Mouse (Mus musculus) thymus, postnatal 0 days (tissue): Measurements from ENCODE around the gene Cyp2a5. TPM values are rescaled to one million over a fixed set of nuclear protein-coding genes. Genes with fewer than 3 reads are reported as not detected.
"Not testable (repeated sequence)": the region's sequence is repeated elsewhere in the genome, so short reads cannot be mapped to it uniquely, and the experiment has no call there.

Experiments used
- DNase-seq: peaks from one replicate; pipeline ENCODE4 v3.0.0-alpha.2; 2015; ENCODE audit warnings: low spot score
- polyA plus RNA-seq: library from polyadenylated mRNA; unstranded; fragments of >200 nt; fragmentation: Nextera tagmentation; extraction: Ambion mirVana; gene quantifications from 2 replicates; pipeline ENCODE4 v1.2.1, GENCODE M21; 2015

Gene Cyp2a5
- 2.3 and 3.0 TPM in 2 replicates for polyA plus RNA-seq

DNA sequence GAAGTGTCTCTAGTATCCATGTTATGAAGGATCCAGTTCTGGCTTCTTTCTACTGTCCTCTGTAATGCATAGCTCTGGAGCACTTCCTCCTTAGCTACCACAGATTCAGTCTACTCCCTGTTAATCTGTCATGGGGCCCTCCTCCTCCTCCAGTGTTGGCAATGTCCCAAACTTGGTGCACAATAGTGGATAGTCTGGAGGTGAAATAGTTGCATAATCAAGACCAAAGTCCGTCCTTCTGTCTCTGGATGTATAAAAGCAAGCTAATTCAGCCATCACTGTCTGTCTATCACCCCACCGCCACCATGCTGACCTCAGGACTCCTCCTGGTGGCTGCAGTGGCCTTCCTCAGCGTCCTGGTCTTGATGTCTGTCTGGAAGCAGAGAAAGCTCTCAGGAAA is at the start of gene Cyp2a5:
Gene Cyp2a5, plus strand, starts transcription at position 247 of the 400 bp plus-strand sequence.
- not testable (repeated sequence) for DNase-seq

DNA sequence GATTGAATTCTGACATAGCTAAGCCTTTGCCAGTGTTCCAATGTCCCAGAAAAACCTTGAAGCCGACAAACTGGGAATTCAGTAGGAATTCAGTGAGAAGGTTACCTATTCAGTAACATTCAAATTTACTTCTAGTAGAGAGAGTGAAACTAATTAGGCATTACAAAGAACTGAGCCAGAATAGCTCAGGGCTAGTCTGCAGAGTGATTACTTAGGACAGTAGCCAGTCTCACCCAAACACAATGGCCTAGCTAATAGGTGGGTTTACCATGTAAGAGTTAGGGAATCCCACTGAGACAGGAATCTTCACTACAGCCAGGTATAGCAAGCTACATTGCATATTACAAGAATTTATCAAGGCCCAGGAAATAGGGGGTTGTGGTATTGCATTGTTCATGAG is 49.1 kb upstream of the Cyp2a5 start:
- DNase-seq = not testable (repeated sequence)

DNA sequence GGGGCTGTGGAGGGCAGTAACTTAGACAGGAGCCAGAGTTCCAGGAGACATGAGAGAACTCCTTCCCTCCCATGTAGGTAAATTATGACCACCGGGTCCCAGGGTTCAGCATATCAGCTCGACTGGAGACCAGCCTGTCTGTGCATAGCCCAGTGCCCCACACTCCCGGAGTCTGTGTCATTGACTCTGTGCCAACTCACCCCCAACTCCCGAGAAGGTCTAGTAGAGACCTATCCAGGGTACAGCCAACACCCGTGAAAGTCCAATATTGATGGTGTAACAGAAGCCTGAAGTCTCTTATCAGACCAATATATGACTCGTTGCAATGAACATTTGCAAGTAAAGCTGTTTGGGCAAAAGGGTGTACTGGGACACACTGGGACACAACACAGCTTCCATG is 45.1 kb upstream of the Cyp2a5 start:
- DNase-seq = no peak

DNA sequence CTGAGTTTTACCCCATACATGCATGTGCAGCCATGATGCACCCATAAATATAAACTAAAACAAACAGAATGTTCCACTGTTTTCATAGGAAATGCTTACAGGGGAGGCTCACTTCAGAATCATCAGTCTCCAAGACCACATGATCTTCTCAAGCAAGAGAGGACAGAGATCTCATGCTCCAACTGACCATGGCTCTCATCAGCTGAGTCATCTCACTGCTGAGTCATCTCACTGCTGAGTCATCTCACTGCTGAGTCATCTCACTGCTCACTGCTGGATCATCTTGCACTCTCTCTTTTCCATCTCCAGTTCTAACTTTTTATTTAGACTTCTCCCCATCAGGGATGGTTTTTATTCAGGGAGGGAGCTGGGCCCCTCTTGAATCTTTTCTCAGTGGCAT is 35.0 kb upstream of the Cyp2a5 start:
- no peak for DNase-seq

DNA sequence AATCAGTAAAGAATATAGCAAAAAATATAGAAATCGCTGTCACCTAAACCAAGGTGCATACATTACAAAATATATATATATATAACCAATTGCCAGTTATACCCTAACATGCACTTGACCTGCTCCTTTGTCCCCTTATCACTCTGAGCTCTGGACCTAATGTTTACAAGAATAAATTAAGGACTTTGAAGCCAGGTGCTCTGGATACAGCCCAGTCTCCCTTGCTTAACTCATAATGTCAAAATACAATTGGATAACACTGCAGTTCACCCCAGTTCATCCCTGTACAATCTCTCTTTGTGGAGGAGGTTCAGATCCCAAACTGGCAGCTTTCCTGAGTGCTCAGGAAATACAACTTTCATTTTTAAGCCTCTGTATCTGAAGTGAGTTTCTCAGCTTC is 34.1 kb upstream of the Cyp2a5 start:
- no peak for DNase-seq

DNA sequence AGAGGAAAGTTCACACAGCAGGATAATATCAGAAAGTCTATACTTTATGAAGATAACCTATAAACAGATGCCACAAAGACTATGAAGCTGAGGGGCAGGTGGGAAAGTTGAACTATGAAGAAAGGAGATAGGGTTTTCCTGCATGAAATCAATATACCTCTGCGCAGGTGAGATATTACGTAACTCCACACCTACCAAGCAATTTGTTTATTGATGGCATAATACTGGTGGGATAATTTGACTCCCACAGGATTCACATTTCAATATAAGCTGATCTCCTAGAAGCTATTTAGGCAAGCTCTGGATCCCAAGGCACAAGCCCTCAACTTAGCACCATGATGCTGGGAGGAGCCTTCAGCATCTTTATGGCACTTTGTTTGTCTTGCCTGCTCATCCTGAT is 26.5 kb upstream of the Cyp2a5 start, which contains the start of gene Cyp2g1:
Gene Cyp2g1, plus strand, starts transcription at position 301 of the 400 bp plus-strand sequence.
- no peak for DNase-seq

DNA sequence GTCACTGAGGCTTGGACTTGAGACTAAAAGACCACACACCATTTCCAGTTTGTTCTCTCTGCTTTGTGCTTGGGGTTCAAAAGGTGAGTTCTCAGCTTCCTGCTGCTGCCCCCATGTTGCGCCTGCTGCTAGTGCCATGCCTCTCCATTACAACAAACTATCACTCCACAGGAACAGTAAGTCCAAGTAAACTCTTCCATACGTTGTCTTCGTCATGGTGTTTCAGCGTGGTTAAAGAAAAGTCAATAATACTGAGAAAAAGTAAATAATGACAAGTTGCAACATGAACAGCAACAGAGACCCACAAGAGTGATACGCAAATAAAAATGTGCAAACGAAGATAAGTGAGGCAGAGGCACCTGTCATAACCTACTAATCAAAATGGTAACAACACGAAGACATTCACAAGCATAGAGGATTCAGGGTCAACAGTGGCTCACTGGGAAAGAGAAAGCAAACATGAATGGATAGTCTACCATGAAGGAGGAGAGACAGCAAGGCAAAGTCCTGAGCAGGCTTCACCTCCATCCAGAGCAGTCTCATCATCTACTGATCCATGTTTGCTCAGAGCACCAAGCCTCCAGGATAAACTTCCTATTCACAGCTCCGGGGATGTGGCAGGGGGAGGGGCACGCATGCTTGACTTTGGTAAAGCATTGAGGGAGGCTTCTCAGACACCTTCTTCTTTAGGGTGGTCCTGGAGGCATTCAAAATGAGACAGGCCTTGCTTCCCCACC is 3.4 kb upstream of the Cyp2a5 start:
- not testable (repeated sequence) for DNase-seq

DNA sequence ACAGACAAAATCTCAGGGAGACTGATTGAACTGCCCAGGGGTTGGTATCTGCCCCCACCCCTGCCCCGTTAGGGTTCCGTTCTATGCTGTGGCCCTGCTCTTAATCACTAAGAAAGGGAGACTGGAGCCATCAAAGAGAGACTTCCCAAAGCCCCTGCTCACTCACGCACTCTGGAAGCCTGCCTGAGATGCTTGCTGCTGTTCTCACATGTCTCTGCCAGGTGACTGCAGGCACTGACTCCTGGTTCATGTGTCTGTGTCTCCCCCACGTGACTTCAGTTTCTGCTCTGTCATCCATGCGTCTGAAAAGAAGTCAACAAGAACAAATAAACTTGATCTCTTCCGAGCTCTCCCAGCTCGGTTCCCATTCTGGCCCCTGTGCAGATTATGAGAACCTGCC is 2.4 kb upstream of the Cyp2a5 start:
- not testable (repeated sequence) for DNase-seq

DNA sequence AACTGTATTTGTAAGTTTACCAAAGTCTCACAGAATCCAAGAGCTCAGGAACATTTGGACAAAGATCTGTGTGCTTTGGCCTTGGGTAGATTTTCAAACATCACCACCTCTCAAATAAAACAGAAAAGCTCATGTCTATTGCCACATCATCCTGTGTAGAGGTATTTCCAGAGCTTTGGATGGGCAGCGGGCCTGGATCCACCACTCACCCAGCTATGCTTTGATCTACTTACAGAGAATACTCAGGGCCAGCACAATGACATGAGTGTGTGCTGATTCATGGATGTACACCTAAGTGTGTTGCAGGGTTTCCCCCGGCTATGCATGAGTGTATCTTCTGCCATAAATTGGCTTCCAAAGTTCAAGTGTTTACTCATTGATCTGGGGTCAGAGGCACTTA is 8.3 kb downstream of the Cyp2a5 start:
- DNase-seq = not testable (repeated sequence)

DNA sequence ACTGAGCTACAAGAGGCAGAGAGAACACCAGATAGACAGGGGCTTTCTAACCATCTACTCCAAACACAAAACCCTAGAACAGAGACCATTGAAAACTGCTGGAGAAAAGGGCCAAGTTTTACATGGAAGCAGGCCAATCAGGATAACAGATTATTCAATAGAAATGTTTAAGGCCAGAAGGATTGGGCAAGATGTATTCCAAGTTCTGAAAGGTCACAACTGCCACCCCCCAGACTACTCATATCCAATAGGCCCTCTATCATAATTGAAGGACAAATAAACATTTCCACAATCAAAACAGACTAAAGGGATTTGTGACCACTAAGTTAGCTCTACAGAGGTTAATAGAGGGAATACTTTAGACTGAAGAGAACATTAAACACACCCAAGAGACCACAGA is 15.0 kb downstream of the Cyp2a5 start:
- DNase-seq = not testable (repeated sequence)

DNA sequence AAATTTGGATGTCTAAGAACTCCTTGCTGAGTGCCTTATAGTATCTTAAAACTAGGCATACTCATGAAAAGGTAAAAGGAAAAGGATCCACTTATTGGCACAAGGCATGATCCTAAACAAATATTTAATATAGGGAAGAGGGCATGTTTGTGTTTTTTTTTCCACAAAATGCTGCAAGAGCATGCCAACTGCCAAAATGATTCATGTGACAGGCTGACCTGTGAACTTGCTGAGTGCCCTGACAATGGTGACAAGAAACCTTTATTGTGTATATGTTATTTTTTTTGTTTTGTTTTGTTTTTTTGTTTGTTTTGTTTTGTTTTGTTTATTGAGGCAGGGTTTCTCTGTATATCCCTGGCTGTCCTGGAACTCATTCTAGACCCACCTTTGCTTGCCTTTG is 43.5 kb downstream of the Cyp2a5 start:
- DNase-seq = not testable (repeated sequence)

DNA sequence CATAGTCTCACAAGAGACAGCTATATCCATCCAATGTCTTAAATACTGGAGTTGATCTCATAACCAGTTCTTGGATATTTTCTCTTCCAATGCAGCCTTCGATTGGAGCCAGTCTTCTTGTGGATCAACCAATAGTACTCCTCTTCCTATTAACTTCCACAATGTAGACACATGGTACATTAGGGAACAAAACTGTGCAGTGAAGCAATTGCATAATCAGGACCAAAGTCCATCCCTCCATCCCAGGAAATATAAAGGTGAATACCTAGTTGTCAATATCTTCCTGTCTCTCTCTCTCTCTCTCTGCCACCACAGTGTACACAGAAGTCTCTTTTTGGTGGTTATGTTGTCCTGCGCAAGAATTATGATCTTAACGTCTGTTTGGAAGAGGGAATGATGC is 45.5 kb downstream of the Cyp2a5 start:
- DNase-seq = not testable (repeated sequence)

Other genes starting within 250 kb of the Cyp2a5 start
- not detected in 2 replicates for gene Vmn1r185, start 216.8 kb upstream of the Cyp2a5 start, polyA plus RNA-seq
- not detected in 2 replicates for gene Cyp2b23, start 148.9 kb upstream of the Cyp2a5 start, polyA plus RNA-seq
- 0.07 TPM in 1 of 2 replicates, not detected in the other for gene Cyp2b19, start 78.2 kb upstream of the Cyp2a5 start, polyA plus RNA-seq
- 0.18 and 0.36 TPM in 2 replicates for gene Cyp2g1, start 26.4 kb upstream of the Cyp2a5 start, polyA plus RNA-seq
- gene Cyp2a22, start 104.1 kb downstream of the Cyp2a5 start, polyA plus RNA-seq = not detected in 2 replicates
- gene Cyp2a12, start 193.8 kb downstream of the Cyp2a5 start, polyA plus RNA-seq = not detected in 2 replicates